Mouse (Mus musculus): ENCODE data around the gene Zfhx3.
A peak's percentile ranks its signal among the peaks of the same experiment; 100 is the strongest.

The Zfhx3 gene

DNA sequence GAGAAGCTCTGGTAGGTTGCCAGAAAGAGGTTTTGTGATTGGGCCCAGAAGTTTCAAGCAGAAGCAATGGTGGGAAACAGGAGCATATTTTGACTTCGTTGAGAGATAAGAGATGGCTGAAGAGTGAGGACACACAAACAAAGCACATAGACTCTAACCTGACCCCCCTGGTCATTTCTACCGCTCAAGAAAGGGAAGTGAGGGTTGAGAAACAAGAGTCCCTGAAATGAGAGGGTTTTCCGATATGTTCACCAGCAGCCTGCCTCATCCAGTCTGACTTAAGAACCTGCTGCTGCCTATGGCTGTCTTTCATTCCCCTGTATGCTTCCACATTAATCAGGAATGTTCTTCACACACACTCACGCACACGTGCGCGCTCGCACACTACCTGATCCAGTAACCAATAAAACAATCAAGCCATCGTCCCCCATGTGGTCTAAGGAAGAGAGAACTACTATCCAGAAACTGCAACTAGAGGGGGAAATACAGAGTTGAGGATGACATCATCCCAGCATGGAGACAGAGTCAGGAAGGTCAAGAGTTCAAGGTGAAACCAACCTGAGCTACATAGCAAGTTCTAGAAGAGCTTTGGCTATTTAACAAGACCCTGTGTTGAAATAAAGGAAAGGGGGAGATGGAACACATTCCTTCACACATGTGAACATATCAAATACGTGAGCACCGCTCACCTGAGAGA is 649.7 kb downstream of the Zfhx3 start:
- no peak for DNase-seq (ENCODE audit: low read depth, low spot score)

GRCm38 (mm10) chr8:108592990-108593589 is 650.6 kb downstream of the Zfhx3 start:
- DNase-seq (ENCODE audit: low read depth, low spot score), result no peak

DNA sequence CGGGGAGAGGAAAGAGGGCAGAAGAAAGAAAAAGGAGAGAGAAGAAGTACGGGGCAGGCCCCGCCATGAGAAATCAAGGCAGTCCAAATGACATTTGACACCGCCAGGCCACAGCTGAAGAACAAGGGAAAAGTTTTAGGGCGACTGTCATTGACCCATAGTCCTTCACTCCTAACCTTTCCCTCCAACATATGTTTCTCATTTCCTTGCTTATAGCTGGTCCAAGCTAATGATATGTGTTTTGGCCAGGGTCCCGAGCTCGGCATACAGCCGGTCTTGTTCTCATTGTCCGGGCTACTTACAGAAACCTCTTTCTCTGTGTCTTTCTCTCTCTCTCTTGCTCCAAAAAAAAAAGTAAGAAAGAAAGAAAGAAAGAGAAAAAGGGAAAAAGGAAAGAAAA is 651.4 kb downstream of the Zfhx3 start:
- DNase-seq (ENCODE audit: low read depth, low spot score), result no peak

- DNase-seq (ENCODE audit: low read depth, low spot score), result no peak
These were observed 652.1 kb downstream of the Zfhx3 start for GRCm38 (mm10) chr8:108594361-108595060.

- peak; percentile 40 for DNase-seq (ENCODE audit: low read depth, low spot score)
These were observed 652.6 kb downstream of the Zfhx3 start for GRCm38 (mm10) chr8:108595061-108595419.

- DNase-seq (ENCODE audit: low read depth, low spot score), result no peak
These were observed 653.5 kb downstream of the Zfhx3 start for GRCm38 (mm10) chr8:108595721-108596495.

DNA sequence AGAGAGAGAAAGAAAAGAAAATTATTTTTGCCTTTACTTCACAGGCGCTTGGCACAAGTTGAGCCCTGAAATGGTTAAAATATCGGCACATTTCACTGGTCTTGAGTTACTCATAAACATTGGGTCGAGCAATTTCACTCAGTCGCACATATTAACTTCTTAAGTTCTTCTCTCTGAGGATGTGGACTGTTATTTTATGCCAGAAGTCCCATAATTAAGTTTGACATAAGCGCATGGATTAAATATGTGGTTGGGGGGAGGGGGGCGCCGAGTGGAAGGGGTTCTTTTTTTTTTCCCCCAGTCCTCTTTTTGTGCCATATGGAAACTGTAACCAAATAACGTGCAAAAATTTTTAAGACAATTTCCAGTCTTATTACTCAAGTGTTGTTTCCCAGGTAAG is 656.6 kb downstream of the Zfhx3 start:
- no peak for DNase-seq (ENCODE audit: low read depth, low spot score)

DNA sequence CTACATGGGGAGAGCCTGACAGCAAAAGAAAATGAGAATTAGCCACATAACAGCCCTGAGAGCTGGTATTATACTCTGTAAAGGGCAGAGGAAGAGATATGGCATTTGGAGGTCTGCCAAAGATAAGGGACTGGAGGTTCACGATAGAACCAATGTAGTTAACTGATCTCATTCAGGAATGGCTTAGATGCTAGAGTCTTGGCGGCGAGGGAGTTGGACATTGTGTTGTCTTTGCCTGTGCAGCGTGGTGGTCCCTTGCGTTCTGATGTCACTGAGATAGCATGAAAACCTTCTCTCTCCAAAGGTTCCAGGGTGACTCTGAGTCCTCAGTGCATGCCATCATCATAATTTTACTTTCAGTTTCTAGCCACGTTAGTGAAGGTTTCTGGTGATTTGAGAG is 657.1 kb downstream of the Zfhx3 start:
- DNase-seq (ENCODE audit: low read depth, low spot score), result no peak

- no peak for DNase-seq (ENCODE audit: low read depth, low spot score)
These were observed 666.2 kb downstream of the Zfhx3 start for GRCm38 (mm10) chr8:108608678-108609077.

GRCm38 (mm10) chr8:108609114-108609513 is 666.7 kb downstream of the Zfhx3 start:
- no peak for DNase-seq (ENCODE audit: low read depth, low spot score)

DNA sequence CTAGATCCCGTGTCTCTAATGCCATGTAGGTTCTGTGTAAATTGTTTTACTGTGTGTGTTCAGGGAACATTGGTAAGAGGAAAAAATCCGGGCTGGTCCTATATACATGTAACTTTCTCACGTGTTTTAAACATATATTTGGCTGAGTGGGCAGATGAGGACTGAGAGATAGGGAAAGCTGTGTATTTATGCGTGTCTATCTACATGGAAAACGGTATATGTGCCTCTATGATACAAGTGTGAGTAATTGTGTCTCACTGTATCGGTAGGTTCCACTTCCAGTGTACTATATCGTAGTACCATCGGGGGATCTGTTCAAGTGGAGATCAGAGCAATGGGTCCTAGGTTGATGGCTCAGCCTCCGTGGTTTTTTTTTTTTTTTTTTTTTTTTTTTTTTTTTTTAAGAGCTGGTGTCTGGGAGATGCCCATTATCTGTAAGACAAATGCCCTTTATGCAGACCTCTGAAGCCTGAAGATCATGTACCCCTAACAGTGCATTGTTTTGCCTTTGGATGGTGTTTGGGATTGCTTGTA is 668.8 kb downstream of the Zfhx3 start:
- no peak for DNase-seq (ENCODE audit: low read depth, low spot score)

- peak; percentile 33 for DNase-seq (ENCODE audit: low read depth, low spot score)
These were observed 669.5 kb downstream of the Zfhx3 start for GRCm38 (mm10) chr8:108611792-108612413.

DNA sequence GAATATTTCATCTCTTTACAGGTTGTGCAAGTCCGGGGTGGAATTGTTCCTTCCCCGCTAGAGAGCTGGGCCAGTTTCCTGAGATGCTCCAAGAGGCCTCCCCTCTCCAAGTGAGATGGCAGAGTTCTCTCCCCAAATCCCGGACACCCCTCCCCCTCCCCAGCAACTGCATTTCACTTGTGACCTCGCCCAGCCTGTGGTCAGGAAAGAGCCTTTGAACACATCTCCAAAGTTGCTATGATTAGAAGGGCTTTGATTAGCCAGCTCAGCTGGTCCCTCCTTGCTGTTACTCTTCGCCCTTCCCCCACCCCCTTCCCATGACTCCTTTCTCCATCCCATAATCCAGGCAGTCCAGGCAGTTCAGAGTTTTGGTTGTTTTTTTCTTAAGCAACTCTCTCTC is 670.4 kb downstream of the Zfhx3 start:
- peak; percentile 4 for DNase-seq (ENCODE audit: low read depth, low spot score)

DNA sequence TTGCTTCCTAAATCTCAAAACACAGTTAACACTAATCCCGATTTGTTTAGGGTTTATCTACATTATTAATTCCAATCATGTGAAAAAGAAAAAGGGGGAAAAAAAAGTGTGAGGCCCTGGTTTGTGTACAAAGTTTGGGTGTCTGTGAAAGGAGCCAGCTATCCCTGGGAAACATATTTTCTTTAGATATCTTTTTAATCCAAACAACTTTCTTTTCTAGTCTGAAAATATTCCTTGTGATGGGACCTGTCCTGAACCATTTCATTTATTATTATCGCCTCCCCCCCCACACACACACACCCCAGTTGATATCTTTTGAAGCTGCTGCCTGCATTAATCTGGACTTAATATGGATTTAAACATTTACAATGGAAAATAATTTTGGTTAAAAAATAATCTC is 670.8 kb downstream of the Zfhx3 start:
- DNase-seq (ENCODE audit: low read depth, low spot score), result no peak

- DNase-seq (ENCODE audit: low read depth, low spot score), result no peak
These were observed 678.9 kb downstream of the Zfhx3 start for GRCm38 (mm10) chr8:108621296-108621695.

GRCm38 (mm10) chr8:108623660-108624059 is 681.2 kb downstream of the Zfhx3 start:
- no peak for DNase-seq (ENCODE audit: low read depth, low spot score)

DNA sequence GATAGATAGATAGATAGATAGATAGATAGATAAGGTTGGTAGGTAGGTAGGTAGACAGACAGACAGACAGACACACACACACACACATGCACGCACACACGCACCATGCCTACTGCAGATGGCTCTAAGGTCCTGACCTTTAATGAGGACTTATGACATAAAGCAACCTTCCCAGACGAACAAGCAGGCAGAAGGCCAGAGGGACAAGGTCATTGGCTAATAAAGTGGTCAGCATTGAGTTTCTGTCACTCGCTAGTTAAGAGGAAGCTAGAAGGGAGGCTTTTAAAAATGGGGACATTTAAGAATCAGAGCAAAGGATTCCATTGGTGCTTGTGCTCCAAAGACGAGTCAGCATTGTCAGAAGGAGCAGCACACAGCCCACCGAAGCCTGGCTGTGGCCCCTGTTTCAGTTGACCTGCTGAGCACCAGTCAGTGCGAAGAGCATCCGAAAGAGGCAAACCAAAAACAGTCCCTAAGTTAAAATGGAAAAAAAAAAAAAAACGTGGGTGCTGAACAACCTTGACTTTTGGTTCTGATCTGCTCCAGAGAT is 683.2 kb downstream of the Zfhx3 start:
- DNase-seq (ENCODE audit: low read depth, low spot score), result no peak

- no peak for DNase-seq (ENCODE audit: low read depth, low spot score)
These were observed 688.6 kb downstream of the Zfhx3 start for GRCm38 (mm10) chr8:108631069-108631468.

- DNase-seq (ENCODE audit: low read depth, low spot score), result no peak
These were observed 691.8 kb downstream of the Zfhx3 start for GRCm38 (mm10) chr8:108634282-108634681.

DNA sequence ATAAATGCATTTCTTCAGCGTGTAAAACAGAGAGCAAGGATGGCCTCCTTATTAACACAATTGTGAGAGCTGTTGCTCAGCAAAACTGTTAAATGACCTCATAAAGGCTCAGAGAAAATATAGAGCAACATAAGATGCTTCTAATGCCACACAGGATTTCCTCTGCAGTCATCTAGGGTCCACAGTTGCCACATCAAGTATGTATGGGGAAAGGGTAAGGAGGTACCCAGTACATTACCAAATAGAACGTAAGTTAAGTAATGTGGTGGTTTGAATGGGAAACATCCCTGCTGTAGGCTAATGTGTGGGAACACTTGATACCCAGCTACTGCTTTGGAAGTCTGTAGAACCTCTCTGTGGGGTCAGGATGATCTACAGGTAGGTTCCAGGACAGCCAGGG is 695.4 kb downstream of the Zfhx3 start:
- DNase-seq (ENCODE audit: low read depth, low spot score), result no peak

DNA sequence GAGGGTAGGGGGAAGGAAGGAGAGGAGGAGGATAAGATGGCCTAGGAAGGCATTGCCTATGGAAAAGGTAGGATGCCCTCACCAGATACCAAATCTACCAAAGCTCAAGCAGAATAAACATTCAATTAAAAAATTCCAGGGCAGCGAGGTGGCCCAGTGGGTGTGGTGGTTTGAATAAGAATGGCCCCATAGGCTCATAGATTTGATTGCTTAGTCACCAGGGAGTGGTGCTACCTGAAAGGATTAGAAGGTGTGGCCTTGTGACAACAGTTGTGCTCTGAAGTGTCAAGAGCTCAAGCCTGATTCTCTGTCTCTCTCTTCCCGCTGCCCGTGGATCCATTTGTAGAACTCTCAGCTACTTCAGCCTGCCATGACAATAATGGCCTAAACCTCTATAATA is 703.2 kb downstream of the Zfhx3 start:
- DNase-seq (ENCODE audit: low read depth, low spot score), result no peak

Measured in brain, adult 2 months (tissue).